10 mouse cellular contexts compared by ENCODE assay signal in genomic region chr1:65388328-65388727, GRCm38 (mm10).
DNase-seq lines count a peak whose midpoint lies in the region; ATAC-seq and TF ChIP-seq lines count a peak whose summit lies in the region.
"Had no signal": no experiment of that assay in that cellular context is flagged by ENCODE, and none has a peak within 500 bp of the region (broad histone marks: within the 10 kb centered on the region; RNA-seq: fewer than 3 reads in every experiment).

No protein-coding gene starts in this region.

- H3K9ac ChIP-seq in forebrain, embryonic 14.5 days (ENCODE audit: low read length): no peak overlapping the region
- no peak overlapping the region for H3K9ac ChIP-seq in forebrain, embryonic 12.5 days
- H3K9ac ChIP-seq: heart, embryonic 15.5 days had no signal

- H3K27ac ChIP-seq in forebrain, embryonic 14.5 days (ENCODE audit: low read depth, low read length): no peak overlapping the region
- H3K27ac ChIP-seq in forebrain, embryonic 12.5 days: no peak overlapping the region
- no peak overlapping the region for H3K27ac ChIP-seq in thymus, adult 2 months (ENCODE audit: control insufficient read depth, insufficient read depth, low read length)
- H3K27ac ChIP-seq: heart, embryonic 15.5 days had no signal

- no peak overlapping the region for H3K4me3 ChIP-seq in forebrain, embryonic 14.5 days (ENCODE audit: low read depth, low read length)
- no peak overlapping the region for H3K4me3 ChIP-seq in forebrain, embryonic 12.5 days (replicated peaks)
- H3K4me3 ChIP-seq in thymus, adult 2 months (ENCODE audit: control insufficient read depth, insufficient read depth, low read length): no peak overlapping the region
- H3K4me3 ChIP-seq: heart, embryonic 15.5 days; myocyte had no signal

- DNase-seq in forebrain, embryonic 14.5 days (ENCODE audit: low spot score): peak; percentile 21
- DNase-seq in thymus, adult 2 months: peak; percentile 2
- DNase-seq in thymus, adult 18-20 months: no peak
- DNase-seq in cerebellum, postnatal 25 days: peak; percentile 48 to 62
- DNase-seq in kidney, postnatal 14 days: peak; percentile 13
- DNase-seq in lung, postnatal 36 days: peak; percentile 32
- DNase-seq in thymus, postnatal 25 days: peak; percentile 2

- no peak for TF ChIP-seq POLR2A in thymus, adult 2 months (IDR thresholded peaks at IDR 0.05; ENCODE audit: control insufficient read depth, extremely low read depth, insufficient read depth, low read length, poor library complexity)

- ATAC-seq in forebrain, embryonic 14.5 days: no peak
- no peak for ATAC-seq in forebrain, embryonic 12.5 days (ENCODE audit: low FRiP score)

- no peak overlapping the region for H3K4me2 ChIP-seq in forebrain, embryonic 14.5 days (ENCODE audit: low read length)
- no peak overlapping the region for H3K4me2 ChIP-seq in forebrain, embryonic 12.5 days
- H3K4me2 ChIP-seq: heart, embryonic 15.5 days had no signal

- no peaks in the 10 kb centered on the region for H3K27me3 ChIP-seq in forebrain, embryonic 14.5 days (replicated peaks; ENCODE audit: control insufficient read depth, insufficient read depth, low read length)
- H3K27me3 ChIP-seq in forebrain, embryonic 12.5 days: no peaks in the 10 kb centered on the region
- H3K27me3 ChIP-seq in thymus, adult 2 months (ENCODE audit: control insufficient read depth, insufficient read depth, low read length): no peaks in the 10 kb centered on the region
- H3K27me3 ChIP-seq: heart, embryonic 15.5 days had no signal

- peak; percentile 29; the same call in 1 of the 2 replicates for TF ChIP-seq CTCF in thymus, adult 2 months (IDR thresholded peaks at IDR 0.05; ENCODE audit: borderline replicate concordance, control insufficient read depth, extremely low read depth, insufficient read depth, low read length, poor library complexity)

- H3K9me3 ChIP-seq in forebrain, embryonic 14.5 days (replicated peaks; ENCODE audit: control insufficient read depth, low read length): no peaks in the 10 kb centered on the region
- no peaks in the 10 kb centered on the region for H3K9me3 ChIP-seq in forebrain, embryonic 12.5 days
- H3K9me3 ChIP-seq: heart, embryonic 15.5 days had no signal

- H3K36me3 ChIP-seq in forebrain, embryonic 14.5 days (ENCODE audit: control insufficient read depth, insufficient read depth, low read length): no peaks in the 10 kb centered on the region
- H3K36me3 ChIP-seq in forebrain, embryonic 12.5 days (replicated peaks): no peaks in the 10 kb centered on the region
- no peaks in the 10 kb centered on the region for H3K36me3 ChIP-seq in thymus, adult 2 months (ENCODE audit: control insufficient read depth, insufficient read depth, low read length)
- H3K36me3 ChIP-seq: heart, embryonic 15.5 days had no signal

- 37% methylated on average over 15 of the region's 15 CpGs for WGBS in forebrain, embryonic 14.5 days
- WGBS in forebrain, embryonic 12.5 days: 40% methylated on average over 15 of the region's 15 CpGs
- WGBS in thymus, adult 2 months: 40% methylated on average over 15 of the region's 15 CpGs

- no peaks in the 10 kb centered on the region for H3K4me1 ChIP-seq in forebrain, embryonic 14.5 days (ENCODE audit: control insufficient read depth, insufficient read depth, low read length)
- no peaks in the 10 kb centered on the region for H3K4me1 ChIP-seq in forebrain, embryonic 12.5 days
- no peaks in the 10 kb centered on the region for H3K4me1 ChIP-seq in thymus, adult 2 months (replicated peaks; ENCODE audit: control insufficient read depth, insufficient read depth, low read length)
- H3K4me1 ChIP-seq: heart, embryonic 15.5 days had no signal

Comparison
In these comparisons a context has a peak if more than half of its experiments do, and no peak if none do; other contexts are left out.
1. DNase-seq: peak in forebrain, embryonic 14.5 days (single experiment), thymus, adult 2 months (single experiment), cerebellum, postnatal 25 days (2 of 2), kidney, postnatal 14 days (single experiment), lung, postnatal 36 days (single experiment) and thymus, postnatal 25 days (single experiment); none in thymus, adult 18-20 months (0 of 2).